In genomic region chr1:165460801-165461377, GRCm38 (mm10) we compare ENCODE assay signal across 8 mouse cellular contexts. TPM values are rescaled to one million over a fixed set of nuclear protein-coding genes. Genes with fewer than 3 reads are reported as not detected.
A peak's percentile ranks its signal among the peaks of the same experiment; 100 is the strongest.
DNase-seq lines count a peak whose midpoint lies in the region; ATAC-seq and TF ChIP-seq lines count a peak whose summit lies in the region.

No protein-coding gene starts in this region.

- no peaks in the 10 kb centered on the region for H3K9me3 ChIP-seq in hindbrain, embryonic 13.5 days

- in situ Hi-C loops in Patski (cut with MboI; ENCODE audit: low pct_unique_long_range_greater_than_20kb): loop anchor here (10.0 to 25.0 kb wide), 2 partner anchors 226 to 1801 kb away; partner anchors contain the start of gene Tiprl

- POLR2A ChIA-PET in Patski (lab: Charles Lee): interaction anchor here (0.6 to 1.2 kb wide), 4 partner anchors 9 to 90 kb away, joined by 3 to 7 read pairs (median 4); no protein-coding TSS in a partner anchor

- peak overlapping the region; percentile 85 for H3K9ac ChIP-seq in hindbrain, embryonic 13.5 days

- CTCF ChIA-PET in Patski (lab: Charles Lee): interaction anchor here (1.1 to 2.1 kb wide), 3 partner anchors 9 to 43 kb away, joined by 3 to 11 read pairs (median 9); no protein-coding TSS in a partner anchor

- H3K27ac ChIP-seq in hindbrain, embryonic 13.5 days: peak overlapping the region; percentile 97

- WGBS in hindbrain, embryonic 13.5 days: 1% methylated on average over 41 of the region's 41 CpGs

- no peaks in the 10 kb centered on the region for H3K36me3 ChIP-seq in hindbrain, embryonic 13.5 days

- peaks cover 14% of the 10 kb centered on the region for H3K4me1 ChIP-seq in hindbrain, embryonic 13.5 days (replicated peaks)

- peak; percentile 96 for DNase-seq in Patski (ENCODE audit: low read depth, low spot score)
- peak; percentile 99 for DNase-seq in cerebellum, postnatal 14 days
- DNase-seq in frontal cortex, postnatal 14 days (ENCODE audit: low spot score in 2 of 2): peak; percentile 98 to 99
- DNase-seq in layer of hippocampus, postnatal 25 days (ENCODE audit: extremely low spot score in 1 of 2, low spot score in 1 of 2): peak; percentile 86 to 95
- DNase-seq in lung, postnatal 25 days (ENCODE audit: low spot score): peak; percentile 100
- peak; percentile 99 for DNase-seq in retina, embryonic 14.5 days (ENCODE audit: low spot score)
- peak; percentile 99 for DNase-seq in thymus, postnatal 4 days

- peak overlapping the region; percentile 93 for H3K4me3 ChIP-seq in hindbrain, embryonic 13.5 days

- no peaks in the 10 kb centered on the region for H3K27me3 ChIP-seq in Patski
- no peaks in the 10 kb centered on the region for H3K27me3 ChIP-seq in hindbrain, embryonic 13.5 days

- peak overlapping the region; percentile 76 for H3K4me2 ChIP-seq in hindbrain, embryonic 13.5 days

- ATAC-seq in Patski: peak; percentile 90
- ATAC-seq in hindbrain, embryonic 13.5 days (ENCODE audit: low FRiP score): peak; percentile 98

- no peak for TF ChIP-seq CTCF in Patski (IDR thresholded peaks at IDR 0.05)

RNA-seq across cellular contexts. Expression of gene Mpc2, which starts 0.5 kb away (rescaled TPM):
- polyA plus RNA-seq in Patski (2021): 187 TPM
- 173 and 191 TPM in 2 replicates for polyA plus RNA-seq in hindbrain, embryonic 13.5 days (2015; fragmentation: Nextera tagmentation; extraction: Ambion mirVana)
- 100 to 1,000 TPM; 127 to 136 TPM for total RNA-seq in layer of hippocampus, postnatal 25 days (2021)

RNA-seq across cellular contexts. Expression of gene Dcaf6, which starts 0.6 kb away (rescaled TPM):
- 55.8 TPM for polyA plus RNA-seq in Patski (2021)
- 12.8 and 14.6 TPM in 2 replicates for polyA plus RNA-seq in hindbrain, embryonic 13.5 days (2015; fragmentation: Nextera tagmentation; extraction: Ambion mirVana)
- 10 to 100 TPM; 81.4 to 84.6 TPM for total RNA-seq in layer of hippocampus, postnatal 25 days (2021)

RNA-seq across cellular contexts. Expression of gene Adcy10, which starts 24.1 kb away (rescaled TPM):
- 0.15 TPM for polyA plus RNA-seq in Patski (2021)
- 0.26 and 0.35 TPM in 2 replicates for polyA plus RNA-seq in hindbrain, embryonic 13.5 days (2015; fragmentation: Nextera tagmentation; extraction: Ambion mirVana)
- total RNA-seq in layer of hippocampus, postnatal 25 days (2021): under 1 TPM in 1 of 2 experiments, not detected in 1; 0.15 TPM

Comparison
In these comparisons a context has a peak if more than half of its experiments do, and no peak if none do; other contexts are left out.
1. Peak in every context shown above with its lines: DNase-seq, ATAC-seq, H3K4me3 ChIP-seq and H3K27ac ChIP-seq.